Mouse (Mus musculus) embryonic stem cell, embryonic (primary cell): ENCODE measurements around the gene Lst1.

Experiments
- CTCF ChIA-PET, 4 experiments: fragments of 300-600 bp in 2 of 4; fragments of 350-600 bp in 2 of 4; sonication (Branson Sonifier 250); formaldehyde crosslinking; loops; one replicate each; lab custom pipeline; 2022; ENCODE audit warnings: inconsistent platforms in 2 of 4; lab: Charles Lee
- POLR2A ChIA-PET, 4 experiments: fragments of 300-600 bp in 2 of 4; fragments of 350-600 bp in 2 of 4; sonication (Branson Sonifier 250); formaldehyde crosslinking; loops; one replicate each; lab custom pipeline; 2022; ENCODE audit warnings: antibody characterized with exemption in 4 of 4, inconsistent platforms in 1 of 4; lab: Charles Lee

Gene Lst1

DNA sequence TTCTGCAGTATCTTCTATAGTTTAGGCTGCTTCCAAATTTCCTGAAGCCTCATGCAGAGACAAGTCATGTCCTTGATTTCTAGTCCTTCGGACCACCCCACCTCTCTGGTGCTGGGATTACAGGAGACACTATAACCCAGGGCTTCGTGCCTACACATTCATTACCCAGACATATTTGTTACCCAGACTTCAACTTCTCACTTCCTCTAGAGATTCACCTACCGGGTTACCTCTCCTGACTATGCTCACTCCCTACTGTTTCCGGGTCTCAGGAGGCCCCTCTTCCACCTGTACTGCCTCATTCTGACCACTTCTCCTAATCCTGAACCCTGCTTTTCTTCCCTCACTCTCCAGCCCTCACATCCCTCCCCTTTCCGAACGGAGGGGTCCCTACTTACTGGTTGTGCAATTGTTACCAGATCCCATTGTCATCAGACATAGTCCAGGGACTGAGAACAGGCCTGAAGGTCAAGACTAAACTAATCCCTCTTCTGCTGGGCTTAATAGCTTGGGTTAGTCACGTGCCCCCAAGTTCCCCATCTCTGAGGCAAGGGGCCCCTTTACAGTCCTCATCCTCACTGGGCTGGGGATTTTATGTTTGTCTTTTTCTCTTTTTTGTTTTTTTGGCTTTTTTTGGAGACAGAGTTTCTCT is at the start of gene Lst1:
Lst1 (minus strand) TSS at position 481 of the 652 bp plus-strand sequence.
- POLR2A ChIA-PET = interaction anchor here in 3 of 4 experiments (0.6 to 4.9 kb wide), 7 partner anchors 19 to 236 kb away, joined by 3 to 27 read pairs (median 3); partner anchors contain the start of genes Atp6v1g2 (in 1 of the 3) and Ddx39b (in 1 of the 3)
- CTCF ChIA-PET = interaction anchor here in 2 of 4 experiments (0.9 to 2.8 kb wide), 7 partner anchors 19 to 67 kb away, joined by 4 to 8 read pairs (median 5); no protein-coding TSS in a partner anchor

DNA sequence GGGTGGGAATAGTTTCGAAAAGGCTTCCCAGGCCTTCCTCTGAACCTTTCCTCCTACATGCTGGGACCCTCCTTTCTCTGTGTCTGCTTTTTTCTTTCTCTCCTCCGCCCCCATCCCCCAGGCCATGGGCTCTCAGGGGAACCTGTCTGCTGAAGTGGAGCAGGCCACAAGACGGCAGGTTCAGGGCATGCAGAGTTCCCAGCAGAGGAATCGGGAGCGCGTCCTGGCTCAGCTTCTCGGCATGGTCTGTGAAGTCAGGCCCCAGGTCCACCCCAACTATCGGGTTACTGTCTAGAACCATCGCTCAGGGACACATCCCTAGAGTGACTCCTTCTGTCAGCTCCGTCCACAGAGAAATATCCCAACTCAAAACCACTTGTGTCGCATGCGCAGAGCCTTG is 49.3 kb upstream of the Lst1 start:
- ChIA-PET CTCF (interaction anchor here in 2 of 4 experiments (8.6 to 11.2 kb wide), 2 partner anchors 68 to 69 kb away, joined by 131 to 161 read pairs; partner anchors contain the start of gene Prrc2a (in 1 of the 2)), POLR2A (interaction anchor here in 3 of 4 experiments (0.5 to 4.2 kb wide), 4 partner anchors 8 to 101 kb away, joined by 3 to 19 read pairs (median 10); no protein-coding TSS in a partner anchor)

DNA sequence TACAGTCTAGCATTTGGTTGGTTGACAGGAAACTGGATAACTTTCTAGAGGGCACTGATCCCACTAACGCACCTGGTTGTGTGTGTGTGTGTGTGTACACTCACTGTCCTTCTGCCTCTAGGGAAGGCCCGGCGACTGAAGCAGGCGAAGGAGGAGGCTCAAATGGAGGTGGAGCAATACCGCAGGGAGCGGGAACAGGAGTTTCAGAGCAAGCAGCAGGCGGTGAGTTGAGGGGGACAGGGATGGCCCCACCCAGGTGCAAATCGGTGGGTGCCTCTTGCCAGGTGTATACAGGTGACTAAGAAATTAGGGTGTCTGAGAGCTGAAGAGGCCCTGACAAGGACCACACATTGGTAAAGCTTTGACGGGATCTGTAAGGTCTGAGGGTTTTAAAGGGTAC is 48.8 kb upstream of the Lst1 start:
- ChIA-PET POLR2A (interaction anchor here in 3 of 4 experiments (0.5 to 8.9 kb wide), 10 partner anchors 8 to 284 kb away, joined by 3 to 98 read pairs (median 4); partner anchors contain the start of genes Ddx39b (in 1 of the 3) and Prrc2a (in 1 of the 3)), CTCF (interaction anchor here in 3 of 4 experiments (0.6 to 11.2 kb wide), 6 partner anchors 37 to 215 kb away, joined by 3 to 161 read pairs (median 8); partner anchors contain the start of gene Prrc2a (in 1 of the 3))

DNA sequence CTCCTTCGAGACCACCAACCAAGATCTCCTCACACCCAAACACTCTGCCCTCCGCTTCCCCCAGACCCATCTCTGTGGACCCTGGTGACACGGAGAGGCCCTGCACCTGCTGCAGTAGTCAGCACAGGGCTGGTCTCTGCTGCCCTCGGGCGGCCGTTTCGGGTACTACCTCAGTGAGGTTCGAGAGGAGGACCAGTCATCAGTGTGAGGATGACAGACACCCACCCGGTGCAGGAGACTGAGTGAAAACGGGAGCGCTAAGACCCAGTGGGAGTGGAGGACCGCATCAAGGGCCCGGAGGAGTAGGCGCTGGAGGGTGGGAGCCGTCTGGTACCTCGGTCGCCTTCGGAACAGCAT is 48.1 kb upstream of the Lst1 start:
- ChIA-PET CTCF (interaction anchor here (0.5 to 11.2 kb wide), 12 partner anchors 10 to 214 kb away, joined by 3 to 161 read pairs (median 6); partner anchors contain the start of gene Prrc2a (in 1 of the 4)), POLR2A (interaction anchor here in 3 of 4 experiments (0.7 to 8.9 kb wide), 17 partner anchors 9 to 284 kb away, joined by 3 to 98 read pairs (median 4); partner anchors contain the start of genes Ddx39b (in 1 of the 3), Gpank1 (in 1 of the 3) and Prrc2a (in 1 of the 3))

DNA sequence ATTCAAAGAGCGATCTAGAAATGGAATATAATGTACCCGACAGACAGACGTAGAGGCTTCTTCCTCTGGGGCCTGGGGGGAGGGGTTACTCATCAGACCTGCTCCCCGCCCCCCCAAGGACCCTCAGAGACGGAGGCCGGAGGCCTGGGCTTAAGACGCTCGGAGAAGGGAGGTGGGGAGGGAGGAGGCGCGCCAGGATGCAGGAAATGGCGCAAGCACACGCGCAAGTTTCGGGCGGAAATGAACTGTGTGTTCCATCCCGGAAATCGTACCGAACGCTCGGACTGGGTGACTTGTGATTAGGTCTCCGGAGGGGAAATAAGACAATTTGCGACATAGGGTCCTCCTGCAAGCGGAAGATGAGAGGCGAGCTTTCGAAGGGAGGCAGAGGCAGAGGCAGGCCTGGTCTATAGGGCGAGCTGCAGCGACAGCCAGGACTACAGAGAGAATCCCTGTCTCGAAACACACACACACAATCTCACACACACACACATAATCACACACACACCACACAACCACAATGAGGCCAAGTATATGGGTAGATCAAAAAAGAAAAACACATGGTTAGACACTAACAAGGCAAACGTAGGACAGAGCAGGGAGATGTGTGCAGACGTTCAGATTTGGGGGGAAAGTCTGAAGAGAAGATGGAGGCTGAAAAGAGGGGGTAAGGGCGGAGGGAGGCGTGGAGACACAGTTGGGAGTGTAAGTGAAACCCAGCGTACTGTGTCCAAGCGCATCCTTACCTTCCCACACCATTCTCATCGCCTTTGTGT is 47.6 kb upstream of the Lst1 start, which contains the start of gene Nfkbil1:
Nfkbil1 (minus strand) TSS at position 179 of the 776 bp plus-strand sequence.
- POLR2A ChIA-PET = interaction anchor here (0.7 to 8.9 kb wide), 18 partner anchors 9 to 285 kb away, joined by 3 to 98 read pairs (median 4); partner anchors contain the start of genes Ddx39b (in 1 of the 4), Gpank1 (in 1 of the 4) and Prrc2a (in 1 of the 4)
- CTCF ChIA-PET = interaction anchor here (0.5 to 11.2 kb wide), 15 partner anchors 10 to 664 kb away, joined by 3 to 161 read pairs (median 4); partner anchors contain the start of gene Prrc2a (in 1 of the 4)

DNA sequence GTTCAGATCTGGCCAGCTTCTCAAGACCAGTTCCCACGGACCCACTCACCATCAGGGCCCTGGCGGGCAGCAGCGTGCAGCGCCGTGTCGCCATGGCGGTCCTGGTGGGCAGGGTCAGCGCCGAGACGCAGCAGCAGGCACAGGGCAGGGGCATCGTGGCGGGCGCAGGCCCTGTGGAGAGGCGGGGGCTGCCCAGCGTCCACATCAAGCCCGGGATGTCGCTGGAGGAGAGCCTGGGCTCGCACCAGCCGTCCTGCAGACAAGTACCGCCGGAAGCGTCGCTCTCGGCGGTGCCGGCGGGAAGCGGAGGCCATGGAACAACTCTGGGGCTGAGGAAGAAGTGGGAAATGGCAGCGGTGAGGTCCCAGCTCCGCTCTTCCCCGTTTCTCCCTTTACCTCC is 46.7 kb upstream of the Lst1 start:
- POLR2A ChIA-PET = interaction anchor here (0.8 to 8.9 kb wide), 28 partner anchors 10 to 285 kb away, joined by 3 to 98 read pairs (median 4); partner anchors contain the start of genes Gpank1 (in 2 of the 4), Prrc2a (in 2 of the 4), Csnk2b (in 1 of the 4) and Ddx39b (in 1 of the 4)
- CTCF ChIA-PET = interaction anchor here (0.5 to 11.2 kb wide), 15 partner anchors 11 to 311 kb away, joined by 3 to 161 read pairs (median 4); partner anchors contain the start of genes D17H6S53E (in 1 of the 4) and Prrc2a (in 1 of the 4)

DNA sequence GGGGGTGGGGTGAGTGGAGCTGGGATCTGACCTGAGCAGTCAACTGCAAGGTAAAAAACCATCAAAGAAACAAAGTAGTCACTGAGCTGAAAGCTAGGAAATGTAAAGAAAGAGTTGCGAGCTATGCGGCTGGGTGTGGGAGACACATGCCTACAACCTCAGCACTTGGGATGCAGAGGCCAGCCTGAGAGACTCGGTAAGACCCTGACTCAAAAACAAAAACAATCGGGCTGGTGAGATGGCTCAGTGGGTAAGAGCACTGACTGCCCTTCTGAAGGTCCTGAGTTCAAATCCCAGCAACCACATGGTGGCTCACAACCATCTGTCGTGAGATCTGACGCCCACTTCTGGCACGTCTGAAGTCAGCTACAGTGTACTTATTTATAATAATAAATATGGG is 45.9 kb upstream of the Lst1 start:
- CTCF ChIA-PET = interaction anchor here (0.6 to 11.2 kb wide), 15 partner anchors 20 to 1352 kb away, joined by 3 to 161 read pairs (median 6); partner anchors contain the start of genes Gpank1 (in 1 of the 4) and Prrc2a (in 1 of the 4)
- POLR2A ChIA-PET = interaction anchor here (0.6 to 8.9 kb wide), 34 partner anchors 8 to 510 kb away, joined by 3 to 98 read pairs (median 4); partner anchors contain the start of genes Ddx39b (in 2 of the 4), Gm16181 (in 2 of the 4), Prrc2a (in 2 of the 4) and Csnk2b (in 1 of the 4)

DNA sequence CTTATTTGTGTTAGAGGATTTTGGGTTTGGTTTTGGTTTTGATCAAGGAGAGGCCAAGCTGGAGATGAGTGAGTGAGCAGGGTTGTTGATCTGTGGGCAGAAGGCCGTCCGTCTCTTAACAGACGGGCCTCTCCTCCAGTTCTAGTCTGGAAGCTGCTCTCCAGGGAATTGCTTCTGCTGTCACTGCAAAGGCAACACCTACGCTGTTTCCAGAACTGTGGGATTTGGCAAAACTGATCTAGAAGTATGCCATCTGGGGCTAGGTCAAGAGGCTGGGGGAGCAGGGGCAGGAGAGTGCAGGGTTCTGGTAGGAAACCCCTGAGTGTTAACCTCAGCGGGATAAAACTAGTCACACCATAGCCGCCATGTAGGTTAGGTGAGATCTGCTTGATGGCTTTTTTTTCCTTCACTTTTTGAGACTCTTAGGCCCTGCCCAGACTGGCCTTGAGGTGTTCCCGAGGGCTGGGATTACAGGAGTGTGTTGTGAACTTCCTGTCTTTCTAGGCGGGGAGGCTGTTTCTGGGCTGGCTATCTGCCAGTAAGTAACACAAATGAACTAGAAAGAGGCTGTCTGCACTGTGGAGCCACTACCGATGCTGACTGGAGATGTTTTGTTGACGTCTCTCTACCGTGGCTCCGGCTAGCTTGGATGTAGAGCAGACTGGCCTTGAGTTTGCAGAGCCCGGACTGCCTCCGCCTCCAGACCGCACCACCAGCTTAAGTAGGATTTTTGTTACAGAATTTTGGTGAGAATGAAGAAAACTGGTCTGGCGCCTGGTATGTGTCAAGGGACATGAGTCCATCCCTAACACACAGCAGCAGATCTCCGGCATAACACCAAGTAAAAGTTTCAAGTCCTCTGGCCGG is 45.1 kb upstream of the Lst1 start, which contains the start of gene Atp6v1g2:
Atp6v1g2 (plus strand) TSS at position 547 of the 867 bp plus-strand sequence.
- POLR2A ChIA-PET = interaction anchor here (0.6 to 8.9 kb wide), 41 partner anchors 8 to 511 kb away, joined by 3 to 98 read pairs (median 4); partner anchors contain the start of genes Ddx39b (in 3 of the 4), Gm16181 (in 2 of the 4), Prrc2a (in 2 of the 4) and Abhd16a (in 1 of the 4)

DNA sequence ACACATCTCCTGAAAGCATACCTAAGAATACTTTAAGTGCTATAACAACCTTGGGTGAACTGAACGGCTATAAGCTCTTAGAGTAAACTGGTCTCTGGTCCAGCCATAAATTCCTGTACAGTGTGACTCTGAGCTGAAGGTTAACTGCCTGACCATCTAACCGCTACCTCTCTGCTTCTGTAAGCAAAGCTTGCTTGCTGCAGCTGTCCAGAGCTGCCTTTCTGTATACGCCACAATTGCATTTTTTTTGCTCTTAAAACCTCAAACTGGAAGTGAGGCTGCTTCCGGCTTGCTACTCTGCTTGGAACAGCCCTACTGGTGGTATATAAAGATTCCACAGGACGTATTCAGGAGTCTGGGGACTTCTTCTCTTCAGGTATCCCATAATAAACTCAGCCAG is 44.4 kb upstream of the Lst1 start:
- ChIA-PET POLR2A (interaction anchor here (0.7 to 8.9 kb wide), 27 partner anchors 9 to 351 kb away, joined by 3 to 98 read pairs (median 4); partner anchors contain the start of genes Ddx39b (in 3 of the 4), Abhd16a (in 1 of the 4), Cchcr1 (in 1 of the 4) and Csnk2b (in 1 of the 4)), CTCF (interaction anchor here (0.6 to 11.2 kb wide), 28 partner anchors 9 to 535 kb away, joined by 3 to 161 read pairs (median 4); partner anchors contain the start of genes Ddx39b (in 2 of the 4), Gm16181 (in 1 of the 4), Ly6g6e (in 1 of the 4) and Prrc2a (in 1 of the 4))

More for the DNA sequence above, 45.1 kb upstream of the Lst1 start, which contains the start of gene Atp6v1g2:
- CTCF ChIA-PET = interaction anchor here (0.6 to 11.2 kb wide), 28 partner anchors 8 to 112 kb away, joined by 3 to 161 read pairs (median 5); partner anchors contain the start of genes Ddx39b (in 2 of the 4), Gpank1 (in 1 of the 4) and Prrc2a (in 1 of the 4)

DNA sequence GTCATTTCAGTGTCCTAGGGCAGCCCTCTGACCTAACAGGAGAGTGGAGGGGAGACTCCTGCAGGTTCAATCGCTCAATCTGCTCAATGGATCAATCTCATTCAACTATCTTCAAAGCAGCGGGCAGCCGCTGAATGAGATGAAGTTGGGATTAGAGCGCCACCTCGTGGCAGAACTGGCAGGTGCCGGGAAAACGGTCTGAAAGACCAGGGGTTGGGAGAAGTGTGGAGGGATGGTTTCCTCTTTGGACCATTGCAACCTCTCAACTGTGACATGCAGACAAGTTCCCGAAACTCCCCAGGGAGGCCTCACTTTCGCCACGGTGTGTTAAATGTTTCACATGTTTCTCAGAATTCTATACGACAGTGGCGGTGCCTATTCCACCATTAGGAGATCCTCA is 43.8 kb upstream of the Lst1 start:
- POLR2A ChIA-PET = interaction anchor here in 3 of 4 experiments (0.6 to 8.9 kb wide), 24 partner anchors 9 to 351 kb away, joined by 3 to 98 read pairs (median 4); partner anchors contain the start of genes Ddx39b (in 2 of the 3), Abhd16a (in 1 of the 3), Csnk2b (in 1 of the 3) and Gm16181 (in 1 of the 3)
- CTCF ChIA-PET = interaction anchor here (0.6 to 11.2 kb wide), 34 partner anchors 9 to 1045 kb away, joined by 3 to 161 read pairs (median 4); partner anchors contain the start of genes Ddx39b (in 2 of the 4), Gm16181 (in 1 of the 4), Ly6g6e (in 1 of the 4) and Prrc2a (in 1 of the 4)

DNA sequence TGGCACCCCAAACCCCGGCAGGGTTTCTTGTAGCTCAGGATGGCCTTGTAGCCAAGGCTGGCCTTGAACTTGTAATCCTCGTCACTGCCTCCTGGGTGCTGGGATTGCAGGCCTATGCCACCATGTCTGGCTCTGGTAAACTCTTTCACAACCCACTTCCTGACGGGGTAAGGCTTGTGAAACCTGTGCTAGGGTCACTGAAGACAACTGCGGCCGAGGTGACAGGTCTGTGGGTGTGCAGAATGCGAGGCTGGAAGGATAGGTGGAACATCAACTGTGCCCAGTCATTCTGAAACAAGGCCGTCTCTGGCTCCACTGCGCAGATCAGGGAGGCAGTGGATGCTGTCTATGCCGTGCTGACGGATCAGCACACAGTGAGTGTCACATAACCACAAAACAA is 42.8 kb upstream of the Lst1 start:
- CTCF ChIA-PET = interaction anchor here (0.5 to 11.2 kb wide), 24 partner anchors 10 to 962 kb away, joined by 3 to 161 read pairs (median 5); partner anchors contain the start of genes Ddx39b (in 1 of the 4), Gm16181 (in 1 of the 4) and Prrc2a (in 1 of the 4)
- POLR2A ChIA-PET = interaction anchor here in 3 of 4 experiments (0.7 to 8.9 kb wide), 9 partner anchors 11 to 278 kb away, joined by 3 to 98 read pairs (median 4); partner anchors contain the start of gene Ddx39b (in 2 of the 3)

DNA sequence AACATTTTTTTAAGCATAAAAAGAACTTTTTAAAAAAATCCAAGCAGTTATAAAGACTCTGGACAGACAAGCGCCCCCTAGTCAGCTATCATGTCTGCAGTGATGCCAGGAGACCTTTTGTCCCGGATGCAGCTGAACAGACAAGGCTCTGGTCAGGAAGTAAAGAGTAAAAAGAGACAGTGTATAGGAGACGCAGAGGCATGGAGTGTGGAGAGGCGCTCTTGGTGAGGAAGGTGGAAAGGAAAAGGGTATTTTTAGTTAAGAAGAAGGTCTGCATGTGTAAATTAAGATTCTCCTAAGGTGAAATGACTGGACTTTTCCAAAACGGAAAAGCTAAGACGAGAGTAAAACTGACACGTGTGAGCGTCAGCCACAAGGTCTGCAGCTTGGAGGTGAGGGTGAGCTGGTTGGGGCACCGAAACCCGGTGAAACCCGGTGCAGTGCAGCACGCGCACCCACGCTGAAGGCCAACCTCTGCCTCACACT is 38.4 kb upstream of the Lst1 start:
- ChIA-PET POLR2A (interaction anchor here in 3 of 4 experiments (0.7 to 1.8 kb wide), 9 partner anchors 15 to 225 kb away, joined by 3 to 7 read pairs (median 4); partner anchors contain the start of genes Ddx39b (in 2 of the 3) and Vars (in 1 of the 3)), CTCF (interaction anchor here (0.6 to 4.7 kb wide), 13 partner anchors 24 to 105 kb away, joined by 3 to 17 read pairs (median 4); partner anchors contain the start of genes Gpank1 (in 1 of the 4), Lst1 (in 1 of the 4) and Tnf (in 1 of the 4))

DNA sequence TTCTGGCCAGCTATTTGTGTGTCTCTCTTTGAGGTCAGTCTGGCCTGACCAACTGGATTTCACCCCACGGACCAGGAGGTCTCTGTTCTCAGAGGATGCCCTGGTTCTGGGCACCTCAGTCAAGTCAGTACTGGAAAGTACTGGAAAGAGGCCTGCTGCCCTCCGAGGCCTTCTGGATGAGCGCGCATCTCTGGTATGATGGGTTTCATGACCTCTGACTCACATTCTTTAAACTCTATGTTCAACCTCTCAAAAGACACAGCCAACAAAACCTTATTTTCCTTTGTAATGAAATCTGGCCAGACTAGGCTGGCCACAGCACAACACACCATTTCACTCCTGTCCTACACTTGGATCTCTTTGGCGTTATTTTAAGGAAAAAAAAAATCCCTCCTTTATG is 37.2 kb upstream of the Lst1 start:
- ChIA-PET CTCF (interaction anchor here in 3 of 4 experiments (0.8 to 4.7 kb wide), 9 partner anchors 36 to 59 kb away, joined by 3 to 17 read pairs (median 6); partner anchors contain the start of gene Lst1 (in 1 of the 3)), POLR2A (interaction anchor here in 2 of 4 experiments (1.1 to 1.8 kb wide), 3 partner anchors 16 to 57 kb away, joined by 3 to 10 read pairs (median 7); partner anchors contain the start of gene Ddx39b (in 1 of the 2))

DNA sequence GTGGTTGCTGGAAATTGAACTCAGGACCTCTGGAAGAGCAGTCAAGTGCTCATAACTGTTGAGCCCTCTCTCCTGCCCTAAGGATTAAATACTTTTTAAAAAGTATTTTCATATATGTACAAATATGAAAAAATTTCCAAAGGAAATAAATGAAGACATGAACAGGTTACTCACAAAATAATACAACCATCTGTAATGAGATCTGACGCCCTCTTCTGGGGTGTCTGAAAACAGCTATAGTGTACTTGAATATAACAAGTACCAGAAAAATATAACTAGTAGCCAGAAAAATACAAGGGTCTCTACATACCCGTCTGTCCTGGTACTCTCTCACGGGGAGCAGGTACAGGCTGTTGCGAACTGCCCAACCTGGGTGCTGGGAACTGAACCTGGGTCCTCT is 36.4 kb upstream of the Lst1 start:
- ChIA-PET POLR2A (interaction anchor here in 2 of 4 experiments (0.7 to 5.7 kb wide), 5 partner anchors 17 to 46 kb away, joined by 3 to 36 read pairs (median 3); partner anchors contain the start of gene Ddx39b (in 1 of the 2)), CTCF (interaction anchor here (0.6 to 4.7 kb wide), 12 partner anchors 46 to 668 kb away, joined by 3 to 17 read pairs (median 6); no protein-coding TSS in a partner anchor)
